Mouse (Mus musculus): ENCODE results near the gene D5Ertd579e. TPM values are rescaled to one million over a fixed set of nuclear protein-coding genes. Genes with fewer than 3 reads are reported as not detected.

The D5Ertd579e gene
- polyA plus RNA-seq, 1 experiment from 2014 or later = 30.2 TPM

GRCm38 (mm10) chr5:36618356-36618755 is 77.5 kb downstream of the D5Ertd579e start:
- ATAC-seq = no peak
- WGBS = 77% methylated on average over 4 of the region's 4 CpGs
- Histone ChIP-seq H3K9ac (ENCODE audit: low read length) (no peak overlapping the region), H3K4me2 (ENCODE audit: low read length) (no peak overlapping the region), H3K4me1 (ENCODE audit: control insufficient read depth, insufficient read depth, low read length) (0 out of 2 replicates have a peak, but pooled peaks cover 2% of the 10 kb centered on the region), H3K36me3 (ENCODE audit: control insufficient read depth, insufficient read depth, low read length) (peaks cover 60% of the 10 kb centered on the region), H3K9me3 (replicated peaks; ENCODE audit: control insufficient read depth, low read length) (no peaks in the 10 kb centered on the region), H3K27me3 (replicated peaks; ENCODE audit: control insufficient read depth, insufficient read depth, low read length) (no peaks in the 10 kb centered on the region), H3K27ac (ENCODE audit: low read depth, low read length) (no peak overlapping the region), H3K4me3 (ENCODE audit: low read depth, low read length) (no peak overlapping the region)
- no peak for DNase-seq (ENCODE audit: low spot score)

DNA sequence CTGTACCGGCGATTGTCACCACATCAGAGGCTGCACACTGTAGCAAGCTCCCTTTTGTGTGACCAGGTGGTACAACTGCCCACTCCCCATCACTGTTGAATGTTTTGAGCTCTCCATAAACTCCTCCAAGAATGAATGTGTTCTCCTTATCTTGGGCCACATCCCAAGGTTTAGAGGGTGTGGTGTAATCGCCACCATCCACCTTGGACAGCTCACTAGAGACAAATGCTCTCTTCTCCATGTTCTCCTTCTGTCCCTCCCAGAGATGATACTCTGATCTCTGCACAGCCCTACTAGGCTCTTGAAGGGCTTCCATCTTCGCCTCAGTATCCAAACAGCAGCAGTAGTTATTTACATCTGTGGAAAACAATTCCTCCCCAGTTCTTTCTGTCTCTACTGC is 81.7 kb downstream of the D5Ertd579e start:
- Histone ChIP-seq H3K36me3 (ENCODE audit: control insufficient read depth, insufficient read depth, low read length) (peaks cover 86% of the 10 kb centered on the region), H3K4me1 (ENCODE audit: control insufficient read depth, insufficient read depth, low read length) (no peaks in the 10 kb centered on the region), H3K9me3 (replicated peaks; ENCODE audit: control insufficient read depth, low read length) (no peaks in the 10 kb centered on the region), H3K9ac (ENCODE audit: low read length) (no peak overlapping the region), H3K27me3 (replicated peaks; ENCODE audit: control insufficient read depth, insufficient read depth, low read length) (no peaks in the 10 kb centered on the region), H3K4me3 (ENCODE audit: low read depth, low read length) (no peak overlapping the region), H3K4me2 (ENCODE audit: low read length) (no peak overlapping the region), H3K27ac (ENCODE audit: low read depth, low read length) (no peak overlapping the region)
- ATAC-seq (no peak), DNase-seq (ENCODE audit: low spot score) (no peak)
- WGBS = 92% methylated on average over 4 of the region's 4 CpGs

GRCm38 (mm10) chr5:36608939-36609499 is 86.8 kb downstream of the D5Ertd579e start:
- Histone ChIP-seq H3K4me3 (ENCODE audit: low read depth, low read length) (no peak overlapping the region), H3K9me3 (replicated peaks; ENCODE audit: control insufficient read depth, low read length) (no peaks in the 10 kb centered on the region), H3K36me3 (ENCODE audit: control insufficient read depth, insufficient read depth, low read length) (peaks cover 81% of the 10 kb centered on the region), H3K4me2 (ENCODE audit: low read length) (no peak overlapping the region), H3K27ac (ENCODE audit: low read depth, low read length) (no peak overlapping the region), H3K4me1 (ENCODE audit: control insufficient read depth, insufficient read depth, low read length) (no peaks in the 10 kb centered on the region), H3K9ac (ENCODE audit: low read length) (no peak overlapping the region), H3K27me3 (replicated peaks; ENCODE audit: control insufficient read depth, insufficient read depth, low read length) (no peaks in the 10 kb centered on the region)
- ATAC-seq (no peak), DNase-seq (ENCODE audit: low spot score) (no peak)
- WGBS = 89% methylated on average over 2 of the region's 2 CpGs

DNA sequence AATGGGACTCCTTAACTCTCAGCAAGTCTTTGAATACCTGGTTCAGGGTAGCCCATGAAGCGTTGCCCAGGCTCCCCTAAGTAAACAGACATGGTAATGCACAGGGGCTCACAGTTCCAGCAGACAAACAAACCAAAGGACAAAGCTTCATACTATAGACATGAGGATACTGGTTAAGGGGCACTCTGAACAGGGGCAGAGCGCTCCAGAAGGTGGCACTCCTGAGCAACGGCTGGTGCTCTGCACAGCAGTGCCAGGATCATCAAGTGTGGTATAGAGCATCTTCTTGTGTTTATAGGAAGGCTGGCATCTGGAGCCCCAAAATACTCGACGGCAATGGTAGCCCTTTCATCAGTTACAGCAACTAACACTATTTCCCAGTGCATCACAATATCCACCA is 92.8 kb downstream of the D5Ertd579e start:
- H3K36me3 ChIP-seq (ENCODE audit: control insufficient read depth, insufficient read depth, low read length) = peaks cover 86% of the 10 kb centered on the region
- ATAC-seq = no peak
- WGBS = 82% methylated on average over 5 of the region's 5 CpGs
- H3K4me2 ChIP-seq (ENCODE audit: low read length) = no peak overlapping the region
- no peaks in the 10 kb centered on the region for H3K9me3 ChIP-seq (replicated peaks; ENCODE audit: control insufficient read depth, low read length)
- H3K4me1 ChIP-seq (ENCODE audit: control insufficient read depth, insufficient read depth, low read length) = no peaks in the 10 kb centered on the region
- no peak overlapping the region for H3K27ac ChIP-seq (ENCODE audit: low read depth, low read length)
- DNase-seq (ENCODE audit: low spot score) = peak; percentile 34
- H3K4me3 ChIP-seq (ENCODE audit: low read depth, low read length) = no peak overlapping the region
- H3K27me3 ChIP-seq (replicated peaks; ENCODE audit: control insufficient read depth, insufficient read depth, low read length) = no peaks in the 10 kb centered on the region
- H3K9ac ChIP-seq (ENCODE audit: low read length) = no peak overlapping the region

DNA sequence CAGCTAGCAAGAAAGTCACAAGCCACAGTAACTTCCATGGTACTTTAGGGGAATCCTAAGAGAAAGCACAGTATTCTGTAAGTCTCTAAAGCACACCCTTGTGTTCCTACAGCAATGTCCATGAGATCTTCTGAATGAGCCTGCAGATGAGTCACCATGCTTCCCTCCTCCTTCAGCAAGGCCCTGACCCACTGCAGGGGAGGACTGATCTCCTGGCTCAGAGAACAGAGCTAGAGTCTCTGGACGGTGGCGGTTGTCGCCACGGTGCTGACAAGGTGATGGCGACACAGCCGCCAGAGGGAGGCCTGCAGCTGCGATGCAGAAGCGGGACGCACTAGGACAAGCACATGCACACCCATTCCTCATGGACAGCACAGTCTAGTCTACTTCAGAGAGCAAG is 93.8 kb downstream of the D5Ertd579e start:
- Histone ChIP-seq H3K9ac (ENCODE audit: low read length) (no peak overlapping the region), H3K4me3 (ENCODE audit: low read depth, low read length) (no peak overlapping the region), H3K4me2 (ENCODE audit: low read length) (no peak overlapping the region), H3K4me1 (ENCODE audit: control insufficient read depth, insufficient read depth, low read length) (no peaks in the 10 kb centered on the region), H3K9me3 (replicated peaks; ENCODE audit: control insufficient read depth, low read length) (no peaks in the 10 kb centered on the region), H3K27ac (ENCODE audit: low read depth, low read length) (no peak overlapping the region), H3K27me3 (replicated peaks; ENCODE audit: control insufficient read depth, insufficient read depth, low read length) (no peaks in the 10 kb centered on the region), H3K36me3 (ENCODE audit: control insufficient read depth, insufficient read depth, low read length) (peaks cover 77% of the 10 kb centered on the region)
- ATAC-seq (no peak), DNase-seq (ENCODE audit: low spot score) (no peak)
- WGBS = 90% methylated on average over 9 of the region's 9 CpGs

DNA sequence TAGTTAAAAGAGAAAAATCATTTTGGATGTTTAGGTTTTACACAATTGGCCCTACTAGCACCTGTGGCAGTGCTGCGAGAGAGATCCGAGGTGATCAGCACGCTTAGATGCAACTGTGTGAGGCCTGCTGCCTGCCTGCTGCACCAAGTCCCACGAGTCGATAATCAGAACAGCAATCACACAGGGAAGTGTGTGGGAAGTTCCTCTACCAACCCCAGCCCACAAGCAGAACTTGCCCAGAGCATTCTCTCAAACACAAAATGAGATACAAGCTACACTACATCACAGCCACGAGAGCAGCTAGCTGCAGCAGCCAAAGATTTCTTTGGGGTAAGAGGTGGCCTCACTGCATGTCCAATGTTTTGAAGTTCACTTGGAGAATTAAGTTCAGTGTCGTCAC is 94.3 kb downstream of the D5Ertd579e start:
- Histone ChIP-seq H3K36me3 (ENCODE audit: control insufficient read depth, insufficient read depth, low read length) (peaks cover 72% of the 10 kb centered on the region), H3K4me3 (ENCODE audit: low read depth, low read length) (no peak overlapping the region), H3K27me3 (replicated peaks; ENCODE audit: control insufficient read depth, insufficient read depth, low read length) (no peaks in the 10 kb centered on the region), H3K4me2 (ENCODE audit: low read length) (no peak overlapping the region), H3K4me1 (ENCODE audit: control insufficient read depth, insufficient read depth, low read length) (no peaks in the 10 kb centered on the region), H3K9ac (ENCODE audit: low read length) (no peak overlapping the region), H3K9me3 (replicated peaks; ENCODE audit: control insufficient read depth, low read length) (no peaks in the 10 kb centered on the region), H3K27ac (ENCODE audit: low read depth, low read length) (no peak overlapping the region)
- 96% methylated on average over 7 of the region's 7 CpGs for WGBS
- DNase-seq (ENCODE audit: low spot score) (no peak), ATAC-seq (no peak)

DNA sequence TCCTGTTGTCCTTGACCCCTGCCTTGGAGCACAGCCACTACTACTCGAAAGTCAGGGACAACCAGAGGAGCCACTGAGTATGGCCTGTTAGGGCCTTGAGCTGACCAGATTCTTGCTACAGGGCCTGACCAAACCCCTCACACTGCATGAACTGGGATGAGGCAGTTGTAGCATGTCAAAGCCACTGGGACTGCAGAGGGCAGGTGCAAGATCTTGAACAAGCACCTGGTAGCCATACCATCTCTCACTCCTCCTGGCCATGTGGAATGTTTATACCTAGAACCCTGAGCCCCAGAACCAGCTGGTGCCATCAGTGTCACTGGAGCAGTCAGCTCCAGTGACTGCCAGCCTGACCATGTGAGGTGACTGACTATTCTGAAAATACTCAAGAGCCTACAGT is 96.9 kb downstream of the D5Ertd579e start:
- WGBS = 93% methylated on average over 1 of the region's 1 CpGs
- H3K4me1 ChIP-seq (ENCODE audit: control insufficient read depth, insufficient read depth, low read length) = no peaks in the 10 kb centered on the region
- H3K9me3 ChIP-seq (replicated peaks; ENCODE audit: control insufficient read depth, low read length) = no peaks in the 10 kb centered on the region
- H3K36me3 ChIP-seq (ENCODE audit: control insufficient read depth, insufficient read depth, low read length) = peaks cover 46% of the 10 kb centered on the region
- ATAC-seq (no peak), DNase-seq (ENCODE audit: low spot score) (no peak)
- H3K4me2 ChIP-seq (ENCODE audit: low read length) = no peak overlapping the region
- H3K27ac ChIP-seq (ENCODE audit: low read depth, low read length) = no peak overlapping the region
- no peak overlapping the region for H3K9ac ChIP-seq (ENCODE audit: low read length)
- no peaks in the 10 kb centered on the region for H3K27me3 ChIP-seq (replicated peaks; ENCODE audit: control insufficient read depth, insufficient read depth, low read length)
- H3K4me3 ChIP-seq (ENCODE audit: low read depth, low read length) = no peak overlapping the region

GRCm38 (mm10) chr5:36597653-36598052 is 98.2 kb downstream of the D5Ertd579e start:
- no peak overlapping the region for H3K27ac ChIP-seq (ENCODE audit: low read depth, low read length)
- no peak overlapping the region for H3K4me2 ChIP-seq (ENCODE audit: low read length)
- ATAC-seq = no peak
- H3K4me3 ChIP-seq (ENCODE audit: low read depth, low read length) = no peak overlapping the region
- no peaks in the 10 kb centered on the region for H3K9me3 ChIP-seq (replicated peaks; ENCODE audit: control insufficient read depth, low read length)
- no peaks in the 10 kb centered on the region for H3K4me1 ChIP-seq (ENCODE audit: control insufficient read depth, insufficient read depth, low read length)
- no peaks in the 10 kb centered on the region for H3K27me3 ChIP-seq (replicated peaks; ENCODE audit: control insufficient read depth, insufficient read depth, low read length)
- WGBS = 25% methylated on average over 4 of the region's 4 CpGs
- DNase-seq (ENCODE audit: low spot score) = no peak
- H3K9ac ChIP-seq (ENCODE audit: low read length) = no peak overlapping the region
- peaks cover 38% of the 10 kb centered on the region for H3K36me3 ChIP-seq (ENCODE audit: control insufficient read depth, insufficient read depth, low read length)

DNA sequence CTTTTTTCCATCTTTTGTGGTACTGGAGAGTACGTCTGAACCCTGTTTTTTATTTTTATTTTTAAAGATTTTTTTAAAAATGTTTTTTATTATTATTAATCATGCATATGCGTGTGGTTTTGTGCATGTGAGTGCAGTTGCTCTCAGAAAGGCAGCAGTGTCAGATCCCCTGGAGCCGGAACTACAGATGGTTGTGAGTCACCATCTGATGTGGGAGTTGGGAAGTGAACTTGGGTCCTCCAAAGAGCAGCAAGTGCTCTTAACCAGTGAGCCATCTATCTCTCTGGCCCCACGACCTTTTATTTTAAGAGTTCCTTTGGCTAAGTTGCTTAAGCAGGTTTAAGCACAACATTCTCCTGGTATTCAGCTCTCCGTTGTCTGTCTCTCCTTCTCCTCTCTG is 99.6 kb downstream of the D5Ertd579e start:
- Histone ChIP-seq H3K27me3 (replicated peaks; ENCODE audit: control insufficient read depth, insufficient read depth, low read length) (no peaks in the 10 kb centered on the region), H3K4me2 (ENCODE audit: low read length) (no peak overlapping the region), H3K9ac (ENCODE audit: low read length) (no peak overlapping the region), H3K27ac (ENCODE audit: low read depth, low read length) (no peak overlapping the region), H3K36me3 (ENCODE audit: control insufficient read depth, insufficient read depth, low read length) (peaks cover 24% of the 10 kb centered on the region), H3K9me3 (replicated peaks; ENCODE audit: control insufficient read depth, low read length) (no peaks in the 10 kb centered on the region), H3K4me1 (ENCODE audit: control insufficient read depth, insufficient read depth, low read length) (no peaks in the 10 kb centered on the region), H3K4me3 (ENCODE audit: low read depth, low read length) (no peak overlapping the region)
- DNase-seq (ENCODE audit: low spot score) (no peak), ATAC-seq (no peak)
- WGBS = 82% methylated on average over 5 of the region's 5 CpGs
